Mouse (Mus musculus) embryonic facial prominence, embryonic 14.5 days (tissue): ENCODE results near the gene Olfr206. TPM values are rescaled to one million over a fixed set of nuclear protein-coding genes. Genes with fewer than 3 reads are reported as not detected.
"Not testable (repeated sequence)": the region's sequence is repeated elsewhere in the genome, so short reads cannot be mapped to it uniquely, and the experiment has no call there.

Experiments
- ATAC-seq: fragments of 200-750 bp; cut with Nextera tagmentation; 2 replicates; pipeline ENCODE4 v1.8.0; 2017; ENCODE audit warnings: low read depth, moderate number of reproducible peaks, moderate TSS enrichment
- DNase-seq: peaks from one replicate; pipeline ENCODE4 v3.0.0-alpha.2; 2015; ENCODE audit warnings: low spot score
- H3K27ac ChIP-seq: fragments of 300-500 bp; sonication (generic); replicated peaks from 2 replicates; pipeline ENCODE4 v1.5.1; 2014; ENCODE audit warnings: low read depth, mild to moderate bottlenecking, low read length, moderate library complexity
- H3K27me3 ChIP-seq: fragments of 300-500 bp; sonication (generic); replicated peaks from 2 replicates; pipeline ENCODE4 v1.6.1; 2014; ENCODE audit warnings: low read length; ENCODE audit not compliant: control insufficient read depth, insufficient read depth
- H3K36me3 ChIP-seq: fragments of 300-500 bp; sonication (generic); 2 replicates; pipeline ENCODE4 v1.6.1; 2014; ENCODE audit warnings: low read length, mixed read lengths; ENCODE audit not compliant: control insufficient read depth, insufficient read depth
- H3K4me1 ChIP-seq: fragments of 300-500 bp; sonication (generic); 2 replicates; pipeline ENCODE4 v1.6.1; 2014; ENCODE audit warnings: antibody characterized with exemption, low read length; ENCODE audit not compliant: control insufficient read depth, insufficient read depth
- H3K4me2 ChIP-seq: fragments of 300-500 bp; sonication (generic); 2 replicates; pipeline ENCODE4 v1.6.1; 2014; ENCODE audit warnings: low read depth, mild to moderate bottlenecking, low read length, moderate library complexity, mixed read lengths
- H3K4me3 ChIP-seq: fragments of 300-500 bp; sonication (generic); 2 replicates; pipeline ENCODE4 v1.5.1; 2014; ENCODE audit warnings: low read depth, mild to moderate bottlenecking, low read length
- H3K9ac ChIP-seq: fragments of 300-500 bp; sonication (generic); 2 replicates; pipeline ENCODE4 v1.6.1; 2014; ENCODE audit warnings: low read depth, mild to moderate bottlenecking, low read length, moderate library complexity, mixed read lengths
- H3K9me3 ChIP-seq: fragments of 300-500 bp; sonication (generic); 2 replicates; pipeline ENCODE4 v1.6.1; 2016; ENCODE audit warnings: low read length; ENCODE audit not compliant: control insufficient read depth
- WGBS: fragments of 180-500 bp; shearing (Covaris S2); extraction: QIAGEN DNeasy Blood & Tissue Kit; methylation state at CpG from one replicate; pipeline ENCODE4 v1.1.7; 2014; 5-methylcytosine and 5-hydroxymethylcytosine counted together
- polyA plus RNA-seq: library from polyadenylated mRNA; unstranded; fragments of >200 nt; fragmentation: Nextera tagmentation; extraction: Ambion mirVana; gene quantifications from 2 replicates; pipeline ENCODE4 v1.2.1, GENCODE M21; 2014

The Olfr206 gene
- not detected in 2 replicates for polyA plus RNA-seq

DNA sequence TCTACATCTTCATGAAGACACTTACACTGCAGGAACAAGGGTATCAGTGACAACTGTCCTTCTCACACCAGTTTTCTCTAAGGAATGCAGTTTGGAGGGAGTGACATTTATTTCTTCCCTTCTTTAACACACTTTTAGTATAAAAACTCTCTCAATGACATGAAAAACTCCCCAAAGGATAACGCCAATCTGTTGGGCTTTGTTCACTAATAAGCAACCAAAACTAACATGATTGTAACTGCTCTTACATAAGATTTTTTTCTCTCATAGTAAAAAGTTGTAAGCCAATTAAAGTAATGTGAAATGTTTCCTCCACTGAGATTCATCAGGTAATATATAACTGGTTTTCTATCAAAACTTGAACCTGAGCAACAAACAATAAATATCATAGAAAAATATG, at the start of gene Olfr206:
TSS of gene Olfr206 (minus strand) at position 101 of the 400 bp plus-strand sequence.
- WGBS: 79% methylated on average over 1 of the region's 1 CpGs
- DNase-seq (no peak), ATAC-seq (no peak)

DNA sequence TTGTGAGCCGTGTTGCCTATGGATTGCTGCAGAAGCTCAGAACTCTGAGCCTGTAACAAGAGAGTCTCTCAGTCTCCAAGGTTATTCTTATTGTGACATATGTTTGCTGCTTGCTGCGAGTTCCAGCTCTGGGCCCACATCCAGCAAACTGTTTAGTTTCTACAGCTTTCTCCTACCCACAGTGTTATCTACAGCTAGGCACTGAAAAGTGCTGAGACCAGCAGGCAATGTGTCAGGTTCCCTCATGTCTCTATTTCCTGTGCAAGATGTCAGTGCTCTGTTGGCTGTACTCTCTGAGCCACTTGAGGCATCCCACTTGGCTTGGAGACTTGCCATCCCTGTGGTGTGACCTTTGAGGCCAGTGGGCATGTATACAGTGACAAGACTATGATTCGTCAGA, 44.3 kb upstream of the Olfr206 start:
- no peak for DNase-seq
- Histone ChIP-seq H3K9ac (no peak overlapping the region), H3K27ac (no peak overlapping the region), H3K4me3 (no peak overlapping the region), H3K4me2 (no peak overlapping the region), H3K4me1 (no peaks in the 10 kb centered on the region), H3K27me3 (no peaks in the 10 kb centered on the region), H3K9me3 (no peaks in the 10 kb centered on the region), H3K36me3 (no peaks in the 10 kb centered on the region)
- ATAC-seq: no peak
- 63% methylated on average over 3 of the region's 3 CpGs for WGBS

More for the DNA sequence above, at the start of gene Olfr206:
- Histone ChIP-seq H3K4me3 (no peak within 1 kb of the TSS), H3K9ac (no peak within 1 kb of the TSS), H3K36me3 (no peaks in the 10 kb centered on the region), H3K27ac (no peak within 1 kb of the TSS), H3K4me1 (no peaks in the 10 kb centered on the region), H3K27me3 (no peaks in the 10 kb centered on the region), H3K9me3 (no peaks in the 10 kb centered on the region), H3K4me2 (no peak within 1 kb of the TSS)

DNA sequence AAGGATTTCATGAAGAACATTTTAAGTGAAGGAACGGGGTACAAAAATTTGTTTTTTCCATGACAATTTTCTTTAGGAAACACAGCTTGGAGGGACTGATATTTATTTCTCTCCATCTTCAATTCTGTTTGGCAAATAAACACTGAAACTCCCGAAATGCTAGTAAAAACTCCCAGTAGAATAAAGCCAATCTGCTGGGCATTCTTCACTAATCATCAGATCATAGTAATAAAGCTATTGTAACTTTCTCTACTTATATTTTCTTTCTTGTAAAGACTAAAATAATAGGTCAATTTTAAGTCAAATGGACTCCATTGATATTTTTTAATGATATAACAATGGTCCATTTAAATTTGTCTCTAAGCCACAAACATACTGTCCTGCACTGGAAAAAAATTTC, 14.8 kb upstream of the Olfr206 start, which contains the start of gene Olfr209:
TSS of gene Olfr209 (minus strand) at position 101 of the 400 bp plus-strand sequence.
- no peaks in the 10 kb centered on the region for H3K4me1 ChIP-seq
- no peak within 1 kb of the TSS for H3K4me3 ChIP-seq
- 74% methylated on average over 2 of the region's 2 CpGs for WGBS
- ATAC-seq (no peak), DNase-seq (no peak)
- no peaks in the 10 kb centered on the region for H3K36me3 ChIP-seq
- H3K9me3 ChIP-seq: no peaks in the 10 kb centered on the region
- no peak within 1 kb of the TSS for H3K4me2 ChIP-seq
- no peak within 1 kb of the TSS for H3K9ac ChIP-seq
- no peak within 1 kb of the TSS for H3K27ac ChIP-seq
- H3K27me3 ChIP-seq: no peaks in the 10 kb centered on the region

DNA sequence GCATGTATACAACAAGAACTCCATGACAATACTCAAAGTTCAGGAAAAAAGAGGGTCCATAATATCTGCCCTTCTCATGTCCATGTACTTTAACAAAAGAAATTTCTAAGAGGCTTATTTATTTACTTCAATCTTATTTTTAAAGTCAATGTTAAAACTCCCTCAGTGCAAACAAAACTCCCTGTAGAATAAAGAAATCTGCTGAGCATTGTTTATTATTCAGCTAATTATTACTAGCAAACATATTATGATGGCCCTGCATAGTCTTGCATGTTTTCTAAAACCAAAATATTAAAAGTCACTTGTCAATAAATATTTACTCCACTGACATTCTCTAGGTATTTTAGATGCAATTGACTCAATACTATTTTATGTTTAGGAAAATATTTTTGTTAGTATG, 18.0 kb downstream of the Olfr206 start, which contains the start of gene Olfr205:
TSS of gene Olfr205 (minus strand) at position 101 of the 400 bp plus-strand sequence.
- H3K27ac ChIP-seq: no peak within 1 kb of the TSS
- DNase-seq (no peak), ATAC-seq (no peak)
- no peak within 1 kb of the TSS for H3K9ac ChIP-seq
- no peaks in the 10 kb centered on the region for H3K4me1 ChIP-seq
- no peaks in the 10 kb centered on the region for H3K36me3 ChIP-seq
- H3K9me3 ChIP-seq: no peaks in the 10 kb centered on the region
- H3K4me3 ChIP-seq: no peak within 1 kb of the TSS
- no peak within 1 kb of the TSS for H3K4me2 ChIP-seq
- no peaks in the 10 kb centered on the region for H3K27me3 ChIP-seq

DNA sequence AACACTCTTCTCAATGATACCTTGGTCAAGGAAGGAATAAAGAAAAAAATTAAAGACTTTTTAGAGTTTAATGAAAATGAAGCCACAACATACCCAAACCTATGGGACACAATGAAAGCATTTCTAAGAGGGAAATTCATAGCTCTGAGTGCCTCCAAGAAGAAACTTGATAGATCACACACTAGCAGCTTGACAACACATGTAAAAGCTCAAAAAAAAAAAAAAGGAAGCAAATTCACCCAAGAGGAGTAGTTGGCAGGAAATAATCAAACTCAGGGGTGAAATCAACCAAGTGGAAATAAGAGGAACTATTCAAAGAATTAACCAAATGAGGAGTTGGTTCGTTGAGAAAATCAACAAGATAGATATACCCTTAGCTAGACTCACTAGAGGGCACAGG, 25.8 kb downstream of the Olfr206 start:
- not testable (repeated sequence) for H3K27me3 ChIP-seq, DNase-seq, H3K36me3 ChIP-seq, H3K4me2 ChIP-seq, ATAC-seq, H3K4me1 ChIP-seq, H3K4me3 ChIP-seq, H3K27ac ChIP-seq, H3K9ac ChIP-seq, H3K9me3 ChIP-seq
- WGBS: 61% methylated on average over 1 of the region's 1 CpGs

DNA sequence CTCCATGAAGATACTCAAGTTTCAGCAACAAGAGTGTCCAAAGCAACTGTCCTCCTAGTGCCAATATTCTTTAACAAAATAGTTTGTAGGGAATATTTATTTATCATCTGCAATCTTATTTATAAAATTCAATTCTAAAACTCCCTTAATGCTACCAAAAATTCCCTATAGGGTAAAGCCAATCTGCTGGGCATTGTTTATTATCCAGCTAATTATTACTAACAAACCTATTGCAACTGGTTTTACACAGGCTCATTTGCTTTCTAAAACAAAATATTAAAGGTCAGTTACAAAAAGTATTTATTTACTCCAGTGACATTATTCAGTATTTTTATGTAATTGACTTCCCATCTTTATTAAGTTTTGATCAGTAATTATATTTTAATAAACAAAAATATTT, 30.9 kb downstream of the Olfr206 start, which contains the start of gene Olfr204:
TSS of gene Olfr204 (minus strand) at position 101 of the 400 bp plus-strand sequence.
- no peaks in the 10 kb centered on the region for H3K27me3 ChIP-seq
- DNase-seq: no peak
- no peak within 1 kb of the TSS for H3K4me2 ChIP-seq
- H3K27ac ChIP-seq: no peak within 1 kb of the TSS
- H3K9me3 ChIP-seq: no peaks in the 10 kb centered on the region
- H3K4me3 ChIP-seq: no peak within 1 kb of the TSS
- no peak within 1 kb of the TSS for H3K9ac ChIP-seq
- no peaks in the 10 kb centered on the region for H3K4me1 ChIP-seq
- ATAC-seq: no peak
- H3K36me3 ChIP-seq: no peaks in the 10 kb centered on the region

DNA sequence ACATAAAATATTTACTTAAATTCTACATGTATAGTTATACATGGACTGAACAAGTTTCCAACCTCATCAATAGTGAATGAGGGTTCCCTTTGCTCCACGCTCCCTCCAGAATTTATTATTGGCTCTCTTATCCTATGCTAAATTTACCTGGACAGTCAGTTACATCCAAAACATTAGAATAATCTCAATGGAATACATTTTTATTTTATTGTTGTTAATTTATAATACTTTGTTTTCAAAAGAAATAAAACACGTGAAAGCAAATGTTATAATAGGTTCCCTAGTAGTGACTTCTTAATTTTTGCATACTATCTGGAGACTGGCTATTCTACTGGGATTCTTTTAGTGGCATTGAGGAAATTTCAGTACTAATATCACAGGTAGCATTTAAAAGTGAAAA, 50.5 kb downstream of the Olfr206 start, which contains the start of gene Olfr203:
TSS of gene Olfr203 (plus strand) at position 301 of the 400 bp plus-strand sequence.
- 78% methylated on average over 2 of the region's 2 CpGs for WGBS
- no peak within 1 kb of the TSS for H3K9ac ChIP-seq
- no peaks in the 10 kb centered on the region for H3K36me3 ChIP-seq
- H3K4me2 ChIP-seq: no peak within 1 kb of the TSS
- no peak within 1 kb of the TSS for H3K4me3 ChIP-seq
- ATAC-seq: no peak
- H3K9me3 ChIP-seq: no peaks in the 10 kb centered on the region
- H3K27ac ChIP-seq: no peak within 1 kb of the TSS
- no peak for DNase-seq
- H3K27me3 ChIP-seq: no peaks in the 10 kb centered on the region
- no peaks in the 10 kb centered on the region for H3K4me1 ChIP-seq

Other genes starting within 250 kb of the Olfr206 start
- not detected in 2 replicates for gene Olfr193, start 237.4 kb downstream of the Olfr206 start, polyA plus RNA-seq
- not detected in 2 replicates for gene Olfr194, start 228.2 kb downstream of the Olfr206 start, polyA plus RNA-seq
- gene Olfr195, start 202.2 kb downstream of the Olfr206 start, polyA plus RNA-seq: not detected in 2 replicates
- gene Olfr196, start 178.8 kb downstream of the Olfr206 start, polyA plus RNA-seq: not detected in 2 replicates
- not detected in 2 replicates for gene Olfr198, start 145.7 kb downstream of the Olfr206 start, polyA plus RNA-seq
- gene Olfr199, start 129.5 kb downstream of the Olfr206 start, polyA plus RNA-seq: not detected in 2 replicates
- 0.04 TPM in 1 of 2 replicates, not detected in the other for gene Olfr201, start 76.6 kb downstream of the Olfr206 start, polyA plus RNA-seq
- gene Olfr202, start 62.5 kb downstream of the Olfr206 start, polyA plus RNA-seq: not detected in 2 replicates
- not detected in 2 replicates for gene Olfr203, start 50.4 kb downstream of the Olfr206 start, polyA plus RNA-seq
- gene Olfr204, start 31.0 kb downstream of the Olfr206 start, polyA plus RNA-seq: not detected in 2 replicates
- not detected in 2 replicates for gene Olfr205, start 18.1 kb downstream of the Olfr206 start, polyA plus RNA-seq
- gene Olfr209, start 14.7 kb upstream of the Olfr206 start, polyA plus RNA-seq: not detected in 2 replicates
- gene Gabrr3, start 58.1 kb upstream of the Olfr206 start, polyA plus RNA-seq: 0.12 and 0.17 TPM in 2 replicates
- 28.4 and 31.8 TPM in 2 replicates for gene Riox2, start 122.5 kb upstream of the Olfr206 start, polyA plus RNA-seq